Mouse (Mus musculus): ENCODE results near the gene Palm. TPM values are rescaled to one million over a fixed set of nuclear protein-coding genes. Genes with fewer than 3 reads are reported as not detected.
"Not testable (repeated sequence)": the region's sequence is repeated elsewhere in the genome, so short reads cannot be mapped to it uniquely, and the experiment has no call there.

Palm gene
- polyA plus RNA-seq (2012; rRNA removed), result 15.4 and 17.6 TPM in 2 replicates

- WGBS, result 6% methylated on average over 51 of the region's 51 CpGs
- DNase-seq (ENCODE audit: low read depth, low spot score), result no peak
These were observed at the start of gene Palm for GRCm38 (mm10) chr10:79793051-79793737. Palm (plus strand) TSS chr10:79793572.

DNA sequence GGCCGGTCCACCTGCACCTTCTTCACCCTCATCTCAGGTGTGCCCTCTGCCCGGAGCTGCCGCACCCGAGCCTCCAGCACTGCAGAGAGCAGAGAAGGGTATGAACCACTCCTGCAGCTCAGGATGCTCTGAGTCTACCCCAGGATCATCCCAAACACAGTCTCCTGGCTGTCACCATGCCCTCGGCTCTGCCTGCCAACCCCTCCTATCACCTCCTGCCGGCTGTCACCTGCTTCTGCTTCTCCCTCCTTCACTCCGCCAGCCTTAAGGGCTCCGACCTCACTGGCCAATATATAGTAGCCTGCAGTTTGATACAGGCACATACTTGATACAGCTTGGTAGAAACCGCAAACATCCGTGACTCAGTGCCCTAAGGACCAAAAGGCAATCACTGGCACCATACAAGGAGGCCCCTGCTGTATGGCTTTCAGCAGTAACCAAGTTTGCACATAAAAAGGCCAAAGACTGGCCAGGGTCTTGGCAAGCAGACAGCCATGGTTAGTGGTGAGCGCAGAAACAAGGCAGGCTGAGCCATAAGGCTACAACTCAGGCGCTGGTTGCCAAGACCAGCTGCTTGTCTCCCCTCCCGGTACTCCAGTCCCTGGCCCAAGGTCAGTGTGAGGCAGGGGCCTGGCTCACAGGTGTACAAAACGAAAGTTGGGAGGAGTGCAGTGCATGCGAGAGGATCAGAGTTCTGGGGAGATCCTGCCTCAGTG is 49.6 kb upstream of the Palm start:
- no peak for DNase-seq (ENCODE audit: low read depth, low spot score)
- WGBS, result 94% methylated on average over 15 of the region's 15 CpGs

GRCm38 (mm10) chr10:79745411-79745810 is 48.0 kb upstream of the Palm start:
- DNase-seq (ENCODE audit: low read depth, low spot score), result no peak
- WGBS, result 74% methylated on average over 3 of the region's 3 CpGs

DNA sequence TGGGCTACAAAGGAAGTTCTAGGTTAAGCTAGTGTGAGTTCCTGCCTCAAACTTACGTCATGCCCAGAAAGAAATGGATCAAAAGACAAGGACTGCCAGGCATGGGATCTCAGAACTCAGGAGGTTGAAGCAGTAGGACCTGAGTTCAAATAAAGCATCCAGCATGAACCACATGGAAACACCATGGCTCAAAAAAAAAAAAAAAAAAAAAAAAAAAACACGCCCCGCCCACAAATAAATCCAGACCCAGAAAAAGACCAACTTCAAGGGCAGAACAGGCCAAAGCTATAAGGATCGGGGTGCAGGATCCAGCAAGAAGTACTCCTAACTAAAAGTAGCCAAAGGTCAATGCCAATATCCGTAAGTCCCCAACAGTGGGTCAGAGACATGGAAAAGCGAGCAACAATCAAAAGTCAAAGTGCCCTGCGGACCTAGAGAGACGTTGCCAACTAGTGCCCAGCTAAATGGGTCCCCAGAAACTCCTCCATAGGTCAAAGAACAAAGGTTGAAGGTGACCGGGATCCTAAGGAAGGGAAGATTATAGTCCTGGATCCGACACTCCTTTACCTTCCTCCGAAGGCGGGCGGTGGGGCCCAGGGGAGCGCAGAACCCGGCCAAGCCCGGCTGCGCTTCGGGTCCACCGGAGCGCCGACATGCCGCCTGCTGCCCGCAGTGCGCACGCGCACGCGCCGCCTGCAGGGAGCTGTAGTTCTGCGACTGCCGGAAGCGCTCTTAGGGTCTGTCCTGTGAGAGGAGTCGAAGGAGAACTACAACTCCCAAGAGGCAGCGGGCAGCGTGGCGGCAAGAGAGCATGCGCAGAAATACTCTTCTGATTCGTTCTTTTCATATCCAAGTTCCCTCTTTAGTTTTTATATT is 47.2 kb upstream of the Palm start, which contains the start of gene Polrmt:
Gene Polrmt, minus strand, starts transcription at position 684 of the 876 bp plus-strand sequence.
- peak; percentile 92 for DNase-seq (ENCODE audit: low read depth, low spot score)
- 2% methylated on average over 38 of the region's 38 CpGs for WGBS

GRCm38 (mm10) chr10:79746774-79747151 is 46.6 kb upstream of the Palm start:
- DNase-seq (ENCODE audit: low read depth, low spot score), result no peak
- WGBS, result 14% methylated on average over 6 of the region's 6 CpGs

GRCm38 (mm10) chr10:79748496-79748895 is 44.9 kb upstream of the Palm start:
- DNase-seq (ENCODE audit: low read depth, low spot score), result no peak
- 77% methylated on average over 6 of the region's 6 CpGs for WGBS

DNA sequence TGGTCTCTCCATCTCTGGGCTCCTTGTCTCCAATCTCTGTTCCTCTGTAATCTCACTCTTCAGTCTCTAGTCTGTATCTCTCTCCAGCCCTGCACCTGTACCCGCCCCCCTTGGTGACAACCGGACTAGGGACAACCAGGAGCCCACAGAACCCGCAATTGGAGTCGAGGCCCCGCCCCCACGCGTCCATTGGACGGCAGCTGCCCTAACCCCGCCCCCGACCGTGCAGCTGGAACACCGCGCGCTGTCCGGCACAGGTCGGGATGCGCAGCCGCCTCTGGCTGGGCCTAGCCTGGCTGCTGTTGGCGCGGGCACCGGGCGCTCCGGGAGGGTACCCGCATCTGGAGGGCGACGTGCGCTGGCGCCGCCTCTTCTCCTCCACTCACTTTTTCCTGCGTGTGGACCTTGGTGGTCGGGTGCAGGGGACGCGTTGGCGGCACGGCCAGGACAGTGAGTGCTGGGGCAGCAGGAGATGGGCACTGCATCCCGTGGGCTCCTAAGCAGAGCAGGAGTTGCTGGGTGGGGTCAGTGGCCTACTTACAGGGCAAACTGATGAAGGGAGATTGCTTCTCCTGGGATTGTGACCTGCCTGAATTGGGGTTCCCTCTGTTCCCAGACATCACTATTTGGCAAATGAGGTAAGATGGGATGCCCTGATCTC is 38.4 kb upstream of the Palm start, which contains the start of gene Fgf22:
Gene Fgf22, plus strand, starts transcription at position 221 of the 661 bp plus-strand sequence.
- 3% methylated on average over 36 of the region's 36 CpGs for WGBS
- no peak for DNase-seq (ENCODE audit: low read depth, low spot score)

DNA sequence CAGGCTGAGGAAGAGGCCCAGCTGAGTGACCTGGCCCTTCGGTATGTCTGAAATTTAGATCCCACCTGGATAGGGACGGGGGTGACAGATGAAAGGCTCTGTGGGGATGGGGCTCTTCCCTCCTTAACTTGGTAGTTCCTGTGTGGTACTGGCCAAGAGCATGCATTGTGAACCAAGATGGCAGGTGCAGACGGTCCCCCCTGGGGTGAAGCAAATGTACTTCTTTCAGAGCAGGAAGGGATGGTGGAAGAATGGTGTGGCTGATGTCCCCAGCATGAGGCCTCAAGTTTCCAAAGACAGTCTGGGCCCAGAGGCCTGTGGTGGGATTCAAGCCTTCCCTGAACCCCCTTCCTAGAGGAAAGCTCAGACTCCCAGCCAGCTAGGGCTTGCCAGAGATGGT is 37.5 kb upstream of the Palm start:
- WGBS, result 88% methylated on average over 3 of the region's 3 CpGs

GRCm38 (mm10) chr10:79756660-79757059 is 36.7 kb upstream of the Palm start:
- 88% methylated on average over 24 of the region's 24 CpGs for WGBS

More for the DNA sequence above, 37.5 kb upstream of the Palm start:
- no peak for DNase-seq (ENCODE audit: low read depth, low spot score)

DNA sequence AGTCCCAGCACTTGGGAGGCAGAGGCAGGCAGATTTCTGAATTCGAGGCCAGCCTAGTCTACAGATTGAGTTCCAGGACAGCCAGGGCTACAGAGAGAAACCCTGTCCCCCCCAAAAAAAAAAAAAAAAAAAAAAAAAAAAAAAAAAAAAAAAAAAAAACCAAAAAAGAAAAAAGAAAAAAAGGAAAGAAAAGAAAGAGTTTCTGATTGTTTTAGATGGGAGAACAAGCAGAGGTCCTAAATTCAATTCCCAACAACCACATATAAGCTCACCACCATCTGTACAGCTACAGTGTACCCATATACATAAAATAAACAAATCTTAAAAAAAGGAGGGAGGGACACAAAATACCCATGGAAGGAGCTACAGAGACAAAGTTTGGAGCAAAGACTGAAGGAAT is 33.7 kb upstream of the Palm start:
- not testable (repeated sequence) for DNase-seq (ENCODE audit: low read depth, low spot score)

More at GRCm38 (mm10) chr10:79756660-79757059, 36.7 kb upstream of the Palm start:
- DNase-seq (ENCODE audit: low read depth, low spot score), result no peak

DNA sequence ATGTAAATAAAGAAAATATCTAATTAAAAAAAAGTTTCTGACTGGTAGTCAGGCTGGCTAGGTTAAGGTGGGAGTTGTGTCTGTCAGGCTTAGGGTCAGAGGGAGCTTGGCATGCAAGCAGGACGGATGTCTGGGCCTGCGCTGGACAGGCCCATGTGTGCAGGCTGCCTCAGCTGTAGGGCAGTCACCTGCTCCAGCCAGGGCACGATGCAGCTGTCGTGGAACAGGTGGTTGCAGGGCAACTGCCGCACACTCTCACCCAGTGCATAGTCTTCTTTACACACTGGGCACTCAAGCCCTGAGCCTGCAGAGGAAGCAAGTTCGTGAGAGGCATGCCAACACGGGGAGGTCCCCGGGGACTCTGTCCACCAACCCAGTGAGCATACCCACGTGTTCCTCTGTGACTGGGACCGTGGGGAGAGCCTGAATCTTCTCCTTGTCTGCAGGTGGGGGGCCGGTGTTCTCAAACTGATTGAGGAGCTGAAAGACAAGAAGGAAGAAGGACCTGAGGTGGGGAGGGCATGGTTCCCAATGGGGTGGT is 32.7 kb upstream of the Palm start:
- no peak for DNase-seq (ENCODE audit: low read depth, low spot score)
- WGBS, result 90% methylated on average over 11 of the region's 11 CpGs

More for the DNA sequence above, 33.7 kb upstream of the Palm start:
- 96% methylated on average over 1 of the region's 1 CpGs for WGBS

DNA sequence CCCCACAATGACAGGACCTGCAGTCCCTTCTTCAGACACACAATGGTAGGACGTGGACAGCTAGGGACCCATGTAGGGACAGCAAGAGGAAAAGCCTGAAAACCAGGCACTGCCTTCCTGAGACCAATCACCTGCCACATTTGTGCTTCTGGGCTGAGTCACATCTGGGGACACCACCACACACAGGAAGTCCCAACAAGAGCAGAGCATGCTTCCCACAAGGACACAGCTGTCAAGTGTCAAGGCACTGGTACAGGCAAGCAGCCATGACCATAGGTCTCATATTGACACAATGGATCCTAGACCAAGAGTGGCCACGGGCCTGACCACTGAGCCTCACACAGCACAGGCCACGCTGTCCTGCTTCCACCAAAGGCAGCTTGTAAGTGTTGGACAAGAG is 30.5 kb upstream of the Palm start:
- no peak for DNase-seq (ENCODE audit: low read depth, low spot score)
- WGBS, result 78% methylated on average over 3 of the region's 3 CpGs

DNA sequence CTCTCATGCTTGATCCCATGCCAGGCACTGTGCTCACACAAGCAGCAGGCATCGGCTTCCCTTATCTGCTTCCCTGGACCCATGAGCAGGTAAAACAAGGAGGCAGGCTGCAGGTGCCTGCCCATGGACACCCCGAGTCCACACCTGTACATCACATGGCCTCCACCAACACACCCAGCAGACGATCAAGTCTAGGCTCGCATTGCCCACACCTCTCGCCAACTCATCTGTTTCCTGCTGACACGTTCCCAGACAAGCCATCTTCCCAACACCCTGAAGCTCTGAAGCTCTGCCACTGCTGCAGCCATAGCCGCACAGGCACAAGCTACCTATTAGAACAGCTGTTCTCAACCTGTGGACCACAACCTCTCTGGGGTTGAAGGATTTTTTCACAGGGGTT is 29.1 kb upstream of the Palm start:
- 37% methylated on average over 7 of the region's 7 CpGs for WGBS
- no peak for DNase-seq (ENCODE audit: low read depth, low spot score)

DNA sequence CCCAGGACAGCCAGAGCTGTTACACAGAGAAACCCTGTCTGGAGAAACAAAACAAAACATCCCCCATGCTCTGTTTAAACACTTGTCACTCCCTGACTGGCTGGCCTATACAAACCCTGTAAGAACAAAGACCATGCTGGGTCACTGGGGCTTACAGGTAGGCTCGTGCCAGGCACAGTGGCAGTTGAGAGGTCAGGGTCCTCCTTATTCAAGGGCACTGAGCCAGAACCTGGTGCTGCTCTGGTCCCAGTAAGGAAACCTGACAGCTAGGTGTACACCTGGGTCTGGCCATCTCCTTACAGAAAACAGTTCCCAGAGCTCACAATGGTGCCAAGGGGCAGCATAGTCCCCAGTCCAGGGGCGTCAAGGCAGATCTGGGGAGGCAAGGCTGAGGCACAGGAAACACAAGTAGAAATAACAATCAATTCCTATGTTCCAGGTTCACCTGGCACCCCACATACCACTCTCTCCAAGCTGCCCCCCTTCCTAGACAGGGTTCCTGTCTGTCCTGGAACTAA is 28.1 kb upstream of the Palm start:
- no peak for DNase-seq (ENCODE audit: low read depth, low spot score)
- WGBS, result 39% methylated on average over 2 of the region's 2 CpGs

- 2% methylated on average over 16 of the region's 16 CpGs for WGBS
- DNase-seq (ENCODE audit: low read depth, low spot score), result no peak
These were observed 27.3 kb upstream of the Palm start for GRCm38 (mm10) chr10:79766001-79766507.

- under 1% methylated on average over 100 of the region's 101 CpGs for WGBS
- peak; percentile 99 for DNase-seq (ENCODE audit: low read depth, low spot score)
These were observed 26.7 kb upstream of the Palm start, which contains the start of gene Rnf126 for GRCm38 (mm10) chr10:79766508-79767325. Rnf126 (minus strand) TSS chr10:79766952.

- WGBS, result 8% methylated on average over 40 of the region's 40 CpGs
- no peak for DNase-seq (ENCODE audit: low read depth, low spot score)
These were observed 25.8 kb upstream of the Palm start for GRCm38 (mm10) chr10:79767372-79768244.

Data from large intestine, adult 2 months (tissue).